In the genomic region with DNA sequence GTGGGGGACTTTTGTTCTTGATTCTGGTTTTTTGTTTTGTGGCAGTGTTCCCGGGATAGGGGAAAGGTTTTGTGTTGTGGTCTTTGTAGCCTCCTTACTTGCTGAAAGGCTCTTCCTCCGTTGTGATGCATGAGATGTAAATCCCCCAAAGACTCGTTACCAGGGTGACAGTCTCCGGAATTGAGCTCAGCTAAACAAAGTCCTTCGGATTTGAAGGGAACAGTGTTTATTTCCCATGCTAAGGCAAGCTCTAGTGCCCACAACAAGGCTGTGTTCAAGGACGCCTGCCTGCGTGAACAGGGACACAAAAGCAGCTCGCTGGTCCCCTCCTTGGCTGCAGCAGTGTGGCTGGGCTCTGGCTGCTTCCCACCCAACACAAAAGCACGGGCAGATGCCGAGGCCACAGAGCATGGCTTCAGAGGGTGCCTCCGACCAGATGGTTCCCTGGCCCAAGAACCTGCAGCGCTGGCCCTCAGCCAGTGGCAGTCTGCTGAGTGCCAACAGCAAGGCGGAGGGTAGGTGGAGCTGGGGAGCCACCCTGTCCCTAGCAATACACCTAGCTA, we compare ENCODE assay signal across 8 mouse cellular contexts.
DNase-seq lines count a peak whose midpoint lies in the region; ATAC-seq and TF ChIP-seq lines count a peak whose summit lies in the region.

No protein-coding gene starts in this region.

- WGBS in midbrain, embryonic 10.5 days, result 11% methylated on average over 13 of the region's 13 CpGs
- WGBS in small intestine, adult 2 months, result 38% methylated on average over 13 of the region's 13 CpGs

- ATAC-seq in inflammation-experienced regulatory T-cells, adult 6 months, result no peak

- H3K27ac ChIP-seq in midbrain, embryonic 10.5 days (replicated peaks), result peak overlapping the region; percentile 96
- H3K27ac ChIP-seq in small intestine, adult 2 months (ENCODE audit: insufficient read depth, low read depth, low read length), result peak overlapping the region; percentile 54; the same call in 1 of the 2 replicates

- H3K4me3 ChIP-seq in midbrain, embryonic 10.5 days, result peak overlapping the region; percentile 32
- no peak overlapping the region for H3K4me3 ChIP-seq in small intestine, adult 2 months (ENCODE audit: low read depth, low read length)

- DNase-seq in kidney, adult 18-20 months, result peak; percentile 19
- DNase-seq in kidney, adult 8-10 months, result no peak
- peak; percentile 98 for DNase-seq in cerebellum, postnatal 36 days
- peak; percentile 50 to 70 for DNase-seq in frontal cortex, postnatal 25 days (ENCODE audit: low spot score in 2 of 2)
- peak; percentile 89 for DNase-seq in layer of hippocampus, adult 9-11 months
- peak; percentile 83 for DNase-seq in midbrain, embryonic 10.5 days (ENCODE audit: low spot score)

- H3K4me1 ChIP-seq in midbrain, embryonic 10.5 days, result peaks cover 72% of the 10 kb centered on the region
- peaks cover 25% of the 10 kb centered on the region for H3K4me1 ChIP-seq in small intestine, adult 2 months (ENCODE audit: control insufficient read depth, insufficient read depth, insufficient read length, low read length)

- H3K9me3 ChIP-seq in midbrain, embryonic 10.5 days (replicated peaks), result no peaks in the 10 kb centered on the region

- no peaks in the 10 kb centered on the region for H3K36me3 ChIP-seq in midbrain, embryonic 10.5 days
- H3K36me3 ChIP-seq in small intestine, adult 2 months (ENCODE audit: control insufficient read depth, insufficient read depth, low read length), result no peaks in the 10 kb centered on the region

- TF ChIP-seq CTCF in small intestine, adult 2 months (IDR thresholded peaks at IDR 0.05; ENCODE audit: extremely low read depth, insufficient read length, insufficient replicate concordance, low read depth, low read length), result peak; percentile 19; the same call in 1 of the 2 replicates

- H3K27me3 ChIP-seq in midbrain, embryonic 10.5 days (ENCODE audit: low read depth, poor library complexity, severe bottlenecking), result peaks cover 6% of the 10 kb centered on the region
- no peaks in the 10 kb centered on the region for H3K27me3 ChIP-seq in small intestine, adult 2 months (ENCODE audit: control insufficient read depth, insufficient read depth, low read length)

- TF ChIP-seq POLR2A in small intestine, adult 2 months (IDR thresholded peaks at IDR 0.05; ENCODE audit: low read depth, low read length), result no peak

Comparison
In these comparisons a context has a peak if more than half of its experiments do, and no peak if none do; other contexts are left out.
1. DNase-seq: peak in kidney, adult 18-20 months (single experiment), cerebellum, postnatal 36 days (2 of 2), frontal cortex, postnatal 25 days (2 of 2), layer of hippocampus, adult 9-11 months (single experiment) and midbrain, embryonic 10.5 days (single experiment); none in kidney, adult 8-10 months (0 of 2).